Mouse (Mus musculus): ENCODE results near the gene Mettl7b. TPM values are rescaled to one million over a fixed set of nuclear protein-coding genes. Genes with fewer than 3 reads are reported as not detected.

The Mettl7b gene
- polyA plus RNA-seq, 1 experiment, result not detected

DNA sequence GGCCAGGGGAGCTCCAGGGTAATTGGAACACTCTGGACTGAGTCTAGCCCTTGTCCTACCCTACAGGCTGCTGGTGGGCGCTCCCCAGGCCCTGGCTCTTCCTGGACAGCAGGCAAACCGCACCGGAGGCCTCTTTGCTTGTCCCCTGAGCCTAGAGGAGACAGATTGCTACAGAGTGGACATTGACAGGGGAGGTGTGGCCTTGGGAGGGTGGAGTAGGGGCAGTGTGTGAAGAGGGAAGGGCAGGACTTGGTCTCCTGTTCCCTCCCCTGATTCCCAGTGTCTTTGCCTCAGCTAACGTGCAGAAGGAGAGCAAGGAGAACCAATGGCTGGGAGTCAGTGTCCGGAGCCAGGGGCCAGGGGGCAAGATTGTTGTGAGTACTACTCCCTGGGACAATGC lies 21.8 kb downstream of the Mettl7b start:
- no peaks in the 10 kb centered on the region for H3K27me3 ChIP-seq (ENCODE audit: control insufficient read depth, insufficient read depth, insufficient read length)
- H3K36me3 ChIP-seq (ENCODE audit: control insufficient read depth, insufficient read depth), result peaks cover 33% of the 10 kb centered on the region
- no peak overlapping the region for H3K4me3 ChIP-seq (ENCODE audit: insufficient read depth, poor library complexity, severe bottlenecking)
- H3K79me2 ChIP-seq (ENCODE audit: control insufficient read depth, insufficient read depth), result peaks cover 67% of the 10 kb centered on the region
- TF ChIP-seq USF1 (IDR thresholded peaks at IDR 0.05; ENCODE audit: low read depth) (no peak), FOSL1 (IDR thresholded peaks at IDR 0.05; ENCODE audit: insufficient read depth, low read length, poor library complexity, severe bottlenecking) (no peak), MYOD1 (IDR thresholded peaks at IDR 0.05; ENCODE audit: control insufficient read depth, insufficient read length, low read depth) (no peak), CTCF (IDR thresholded peaks at IDR 0.05; ENCODE audit: control insufficient read depth, insufficient read depth, insufficient read length) (no peak)
- H3ac ChIP-seq (ENCODE audit: control insufficient read depth, insufficient read length, low read depth), result no peak overlapping the region
- peaks cover 35% of the 10 kb centered on the region for H3K79me3 ChIP-seq (ENCODE audit: low read depth)

- Histone ChIP-seq H3K79me3 (ENCODE audit: low read depth) (peaks cover 35% of the 10 kb centered on the region), H3K4me3 (ENCODE audit: insufficient read depth, poor library complexity, severe bottlenecking) (no peak overlapping the region), H3K27me3 (ENCODE audit: control insufficient read depth, insufficient read depth, insufficient read length) (no peaks in the 10 kb centered on the region), H3K79me2 (ENCODE audit: control insufficient read depth, insufficient read depth) (peaks cover 71% of the 10 kb centered on the region), H3ac (ENCODE audit: control insufficient read depth, insufficient read length, low read depth) (peak overlapping the region; percentile 43), H3K36me3 (ENCODE audit: control insufficient read depth, insufficient read depth) (peaks cover 28% of the 10 kb centered on the region)
- no peak for TF ChIP-seq MAX (IDR thresholded peaks at IDR 0.05)
- peak; percentile 84 for TF ChIP-seq MYOD1 (IDR thresholded peaks at IDR 0.05; ENCODE audit: control insufficient read depth, insufficient read length, low read depth)
Observed at GRCm38 (mm10) chr10:128938457-128938856, 22.3 kb downstream of the Mettl7b start.

DNA sequence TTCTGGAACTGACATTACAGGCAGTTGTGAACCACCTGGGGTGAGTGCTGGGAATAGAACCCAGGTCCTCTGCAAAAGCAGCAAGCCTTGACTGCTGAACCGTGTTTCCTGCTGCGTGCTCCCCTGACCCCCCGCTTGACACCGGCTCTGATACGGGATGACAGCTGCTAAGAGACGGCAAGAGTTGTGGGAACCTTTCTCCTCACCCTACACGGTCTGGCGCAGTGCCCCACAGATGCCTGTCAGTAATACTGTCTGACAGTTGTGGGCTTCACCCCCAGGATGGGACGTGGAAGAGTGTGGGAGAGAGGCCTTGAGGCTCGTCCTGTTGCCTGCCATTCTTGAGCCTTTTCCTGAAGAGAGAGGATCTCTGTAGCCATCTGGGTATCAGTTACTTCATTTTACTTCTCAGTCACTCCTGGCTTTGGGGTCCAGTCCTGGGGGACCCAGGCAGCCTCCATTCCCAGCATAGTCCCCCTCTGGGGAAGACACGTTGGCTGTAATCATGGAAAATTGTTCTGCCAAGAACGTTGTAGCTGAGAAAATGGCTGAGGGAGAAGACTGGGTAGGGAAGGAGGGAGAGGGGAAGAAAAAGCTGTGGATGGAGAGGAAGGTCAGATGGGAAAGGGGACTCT lies 22.9 kb downstream of the Mettl7b start:
- peaks cover 22% of the 10 kb centered on the region for H3K36me3 ChIP-seq (ENCODE audit: control insufficient read depth, insufficient read depth)
- peaks cover 35% of the 10 kb centered on the region for H3K79me3 ChIP-seq (ENCODE audit: low read depth)
- no peak for TF ChIP-seq MAX (IDR thresholded peaks at IDR 0.05)
- TF ChIP-seq FOSL1 (IDR thresholded peaks at IDR 0.05; ENCODE audit: insufficient read depth, low read length, poor library complexity, severe bottlenecking), result no peak
- TF ChIP-seq CTCF (IDR thresholded peaks at IDR 0.05; ENCODE audit: control insufficient read depth, insufficient read depth, insufficient read length), result no peak
- no peak for TF ChIP-seq USF1 (IDR thresholded peaks at IDR 0.05; ENCODE audit: low read depth)
- TF ChIP-seq MYOD1 (IDR thresholded peaks at IDR 0.05; ENCODE audit: control insufficient read depth, insufficient read length, low read depth), result peak; percentile 99
- no peak for TF ChIP-seq CEBPB (IDR thresholded peaks at IDR 0.05; ENCODE audit: low read depth)
- H3K4me3 ChIP-seq (ENCODE audit: insufficient read depth, poor library complexity, severe bottlenecking), result no peak overlapping the region
- peaks cover 71% of the 10 kb centered on the region for H3K79me2 ChIP-seq (ENCODE audit: control insufficient read depth, insufficient read depth)
- H3ac ChIP-seq (ENCODE audit: control insufficient read depth, insufficient read length, low read depth), result peak overlapping the region; percentile 43
- H3K27me3 ChIP-seq (ENCODE audit: control insufficient read depth, insufficient read depth, insufficient read length), result no peaks in the 10 kb centered on the region

- Histone ChIP-seq H3K79me2 (ENCODE audit: control insufficient read depth, insufficient read depth) (peaks cover 67% of the 10 kb centered on the region), H3ac (ENCODE audit: control insufficient read depth, insufficient read length, low read depth) (peak overlapping the region; percentile 77), H3K36me3 (ENCODE audit: control insufficient read depth, insufficient read depth) (peaks cover 13% of the 10 kb centered on the region), H3K27me3 (ENCODE audit: control insufficient read depth, insufficient read depth, insufficient read length) (no peaks in the 10 kb centered on the region), H3K79me3 (ENCODE audit: low read depth) (peaks cover 35% of the 10 kb centered on the region), H3K4me3 (ENCODE audit: insufficient read depth, poor library complexity, severe bottlenecking) (peak overlapping the region; percentile 54)
- TF ChIP-seq MYOG (IDR thresholded peaks at IDR 0.05; ENCODE audit: control insufficient read depth, extremely low read depth, insufficient read length) (no peak), MYOD1 (IDR thresholded peaks at IDR 0.05; ENCODE audit: control insufficient read depth, insufficient read length, low read depth) (no peak), FOSL1 (IDR thresholded peaks at IDR 0.05; ENCODE audit: insufficient read depth, low read length, poor library complexity, severe bottlenecking) (no peak), USF1 (IDR thresholded peaks at IDR 0.05; ENCODE audit: low read depth) (no peak), MAX (IDR thresholded peaks at IDR 0.05) (no peak), CEBPB (IDR thresholded peaks at IDR 0.05; ENCODE audit: low read depth) (no peak), CTCF (IDR thresholded peaks at IDR 0.05; ENCODE audit: control insufficient read depth, insufficient read depth, insufficient read length) (no peak)
Observed at GRCm38 (mm10) chr10:128935826-128936440, 24.9 kb downstream of the Mettl7b start.

- Histone ChIP-seq H3K79me3 (ENCODE audit: low read depth) (peaks cover 35% of the 10 kb centered on the region), H3K4me3 (ENCODE audit: insufficient read depth, poor library complexity, severe bottlenecking) (peak overlapping the region; percentile 54), H3ac (ENCODE audit: control insufficient read depth, insufficient read length, low read depth) (peak overlapping the region; percentile 77), H3K79me2 (ENCODE audit: control insufficient read depth, insufficient read depth) (peaks cover 64% of the 10 kb centered on the region), H3K27me3 (ENCODE audit: control insufficient read depth, insufficient read depth, insufficient read length) (no peaks in the 10 kb centered on the region), H3K36me3 (ENCODE audit: control insufficient read depth, insufficient read depth) (peaks cover 5% of the 10 kb centered on the region)
- TF ChIP-seq CTCF (IDR thresholded peaks at IDR 0.05; ENCODE audit: control insufficient read depth, insufficient read depth, insufficient read length) (peak; percentile 68), MYOG (IDR thresholded peaks at IDR 0.05; ENCODE audit: control insufficient read depth, extremely low read depth, insufficient read length) (no peak)
Observed at GRCm38 (mm10) chr10:128934997-128935787, 25.6 kb downstream of the Mettl7b start.

Measured in C2C12 (cell line).